Mouse (Mus musculus) lung, postnatal 0 days (tissue): ENCODE results near the gene Zfp184.

Experiments used
- CTCF ChIP-seq: IDR thresholded peaks from 2 replicates; pipeline ENCODE4 v1.5.1; 2016; ENCODE audit warnings: antibody characterized with exemption, mild to moderate bottlenecking
- EP300 ChIP-seq: IDR thresholded peaks from 2 replicates; pipeline ENCODE4 v1.6.1; 2016; ENCODE audit warnings: antibody characterized with exemption, mild to moderate bottlenecking, control low read depth

DNA sequence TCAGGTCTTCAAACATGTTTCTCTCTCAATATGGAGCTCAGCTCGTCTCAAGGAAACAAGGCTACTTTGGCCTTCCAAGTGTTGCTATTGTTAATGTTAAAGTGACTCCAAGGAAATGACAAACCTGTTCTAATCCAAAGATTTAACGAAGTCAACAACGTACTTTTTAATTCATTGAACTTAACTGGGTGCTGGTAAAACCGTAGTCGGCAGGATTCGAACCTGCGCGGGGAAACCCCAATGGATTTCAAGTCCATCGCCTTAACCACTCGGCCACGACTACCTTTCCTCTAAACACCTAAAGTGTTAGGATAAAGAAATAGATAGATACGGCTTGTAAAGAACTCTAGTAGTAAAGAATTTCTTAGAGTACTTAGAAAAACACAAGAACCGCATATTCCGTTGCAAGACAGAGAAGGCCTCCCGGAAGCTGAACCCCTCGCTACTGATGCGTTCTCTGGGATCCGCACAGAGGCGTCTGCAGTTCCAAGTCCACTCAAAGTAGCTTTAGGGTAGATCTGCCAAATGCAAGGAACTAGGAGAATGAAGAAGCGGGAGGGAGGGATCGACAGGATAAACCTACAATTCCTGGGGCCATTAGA lies 20.1 kb upstream of the Zfp184 start:
- TF ChIP-seq EP300 (no peak), CTCF (no peak)
